Mouse (Mus musculus): ENCODE results near the gene Gcfc2. TPM values are rescaled to one million over a fixed set of nuclear protein-coding genes. Genes with fewer than 3 reads are reported as not detected.
A peak's percentile ranks its signal among the peaks of the same experiment; 100 is the strongest.

The Gcfc2 gene
- 1.7 and 2.0 TPM in 2 replicates for polyA plus RNA-seq (2015; fragmentation: Nextera tagmentation; extraction: Ambion mirVana)

DNA sequence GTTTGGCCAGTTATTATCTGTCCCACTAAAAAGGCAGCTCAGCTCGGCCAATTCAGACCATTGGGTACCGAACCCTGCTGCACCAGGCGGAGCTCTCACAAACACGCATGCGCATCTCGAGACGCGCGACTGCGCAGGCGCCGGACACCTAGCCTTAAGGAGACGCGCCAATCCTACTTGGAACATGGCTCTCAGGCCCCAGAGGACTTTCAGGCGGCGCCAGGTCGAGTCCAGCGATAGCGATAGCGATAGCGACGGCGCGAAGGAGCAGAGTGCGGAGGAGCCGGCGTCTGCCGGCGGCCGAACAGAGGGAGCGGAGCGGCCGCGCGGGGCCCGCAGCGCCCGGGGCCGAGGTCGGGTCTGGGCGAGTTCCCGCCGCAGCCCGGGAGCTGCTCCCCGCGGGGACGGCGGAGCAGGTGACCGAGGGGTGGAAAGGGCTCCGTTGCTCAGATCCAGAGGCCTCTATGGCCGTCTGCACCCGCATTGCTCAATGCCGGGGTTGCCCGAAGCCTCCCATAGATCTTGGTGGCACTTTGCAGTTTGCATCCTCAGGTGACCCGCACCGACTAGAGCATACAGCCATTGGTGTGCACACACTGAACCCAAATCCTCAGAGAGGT, at the start of gene Gcfc2:
TSS of gene Gcfc2 (plus strand) at position 147 of the 620 bp plus-strand sequence.
- Histone ChIP-seq H3K9me3 (ENCODE audit: low read length) (no peaks in the 10 kb centered on the region), H3K4me1 (ENCODE audit: insufficient read depth) (peaks cover 13% of the 10 kb centered on the region), H3K36me3 (replicated peaks; ENCODE audit: insufficient read depth, low read length) (peaks cover 19% of the 10 kb centered on the region), H3K9ac (replicated peaks) (peak within 1 kb of the TSS; percentile 92), H3K4me3 (ENCODE audit: low read depth, low read length) (peak within 1 kb of the TSS; percentile 93), H3K27ac (ENCODE audit: low read depth) (peak within 1 kb of the TSS; percentile 72), H3K27me3 (ENCODE audit: insufficient read depth, low read length) (no peaks in the 10 kb centered on the region), H3K4me2 (ENCODE audit: low read depth, low read length) (peak within 1 kb of the TSS; percentile 94)
- TF ChIP-seq EP300 (IDR thresholded peaks at IDR 0.05; ENCODE audit: low read depth) (no peak), CTCF (IDR thresholded peaks at IDR 0.05; ENCODE audit: low read depth) (no peak)
- peak; percentile 94 for DNase-seq
- ATAC-seq: peak; percentile 91
- under 1% methylated on average over 56 of the region's 56 CpGs for whole genome bisulfite sequencing (ENCODE audit: insufficient replicate concordance)

GRCm38 (mm10) chr6:81895678-81896230, 27.7 kb upstream of the Gcfc2 start:
- DNase-seq (no peak), ATAC-seq (0 out of 2 replicates have a peak, but pooled peaks have one; percentile 19)
- H3K9me3 ChIP-seq (ENCODE audit: low read length): no peaks in the 10 kb centered on the region
- H3K9ac ChIP-seq (replicated peaks): no peak overlapping the region
- H3K4me3 ChIP-seq (ENCODE audit: low read depth, low read length): no peak overlapping the region
- H3K27me3 ChIP-seq (ENCODE audit: insufficient read depth, low read length): no peaks in the 10 kb centered on the region
- 49% methylated on average over 3 of the region's 3 CpGs for WGBS (ENCODE audit: insufficient replicate concordance)
- no peak overlapping the region for H3K4me2 ChIP-seq (ENCODE audit: low read depth, low read length)
- no peaks in the 10 kb centered on the region for H3K4me1 ChIP-seq (ENCODE audit: insufficient read depth)
- TF ChIP-seq EP300 (IDR thresholded peaks at IDR 0.05; ENCODE audit: low read depth): no peak
- TF ChIP-seq CTCF (IDR thresholded peaks at IDR 0.05; ENCODE audit: low read depth): no peak
- H3K27ac ChIP-seq (ENCODE audit: low read depth): no peak overlapping the region
- H3K36me3 ChIP-seq (replicated peaks; ENCODE audit: insufficient read depth, low read length): no peaks in the 10 kb centered on the region

DNA sequence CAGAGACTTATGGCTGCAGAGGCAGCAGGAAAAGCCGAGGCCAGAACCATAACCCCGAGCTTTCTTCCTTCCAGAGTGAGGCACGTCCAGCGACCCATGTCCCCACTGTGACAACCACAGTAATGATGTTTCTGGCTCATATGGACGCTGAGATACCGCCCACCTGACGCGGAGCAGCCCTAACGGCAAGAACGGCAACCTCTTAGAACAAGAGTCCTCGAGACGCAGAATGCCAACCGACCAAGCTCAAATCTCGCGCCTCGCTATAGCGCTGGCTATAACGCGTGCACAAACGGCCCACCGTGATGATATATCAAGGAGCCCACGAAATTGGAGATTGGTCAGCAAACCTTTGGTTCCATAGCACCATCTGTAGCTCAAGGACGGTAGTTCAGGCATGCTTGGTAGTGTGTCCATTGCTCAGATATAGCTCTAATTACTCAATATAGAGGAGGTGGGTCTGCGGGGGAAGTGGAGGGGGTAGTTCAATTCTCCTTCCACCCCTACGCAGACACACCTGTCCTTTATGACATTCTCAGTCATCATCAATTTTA, 13.1 kb upstream of the Gcfc2 start:
- TF ChIP-seq EP300 (IDR thresholded peaks at IDR 0.05; ENCODE audit: low read depth) (no peak), CTCF (IDR thresholded peaks at IDR 0.05; ENCODE audit: low read depth) (no peak)
- WGBS (ENCODE audit: insufficient replicate concordance): 78% methylated on average over 25 of the region's 25 CpGs
- no peaks in the 10 kb centered on the region for H3K4me1 ChIP-seq (ENCODE audit: insufficient read depth)
- H3K9me3 ChIP-seq (ENCODE audit: low read length): no peaks in the 10 kb centered on the region
- H3K9ac ChIP-seq (replicated peaks): no peak overlapping the region
- DNase-seq (no peak), ATAC-seq (no peak)
- H3K4me3 ChIP-seq (ENCODE audit: low read depth, low read length): no peak overlapping the region
- no peak overlapping the region for H3K27ac ChIP-seq (ENCODE audit: low read depth)
- no peaks in the 10 kb centered on the region for H3K36me3 ChIP-seq (replicated peaks; ENCODE audit: insufficient read depth, low read length)
- no peak overlapping the region for H3K4me2 ChIP-seq (ENCODE audit: low read depth, low read length)
- no peaks in the 10 kb centered on the region for H3K27me3 ChIP-seq (ENCODE audit: insufficient read depth, low read length)

DNA sequence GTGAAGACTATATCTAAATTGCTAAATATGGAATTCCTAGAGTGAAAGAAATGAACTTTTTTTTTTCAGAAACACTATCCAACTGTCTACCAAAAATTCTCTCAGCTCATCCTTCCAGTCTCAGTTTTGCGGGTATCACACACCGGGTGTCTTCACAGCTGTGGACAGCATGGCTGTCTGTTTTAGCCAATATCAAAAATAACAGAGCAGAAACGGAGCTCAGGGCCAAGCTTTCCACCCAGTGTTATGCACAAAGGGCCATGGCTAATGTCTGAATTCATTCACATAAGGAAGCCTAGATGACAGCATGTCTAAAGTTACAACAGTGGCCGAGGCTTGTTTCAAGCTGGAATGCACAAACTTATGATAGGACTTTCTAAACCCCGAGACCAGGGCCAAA, 12.2 kb upstream of the Gcfc2 start:
- H3K27ac ChIP-seq (ENCODE audit: low read depth): no peak overlapping the region
- no peak for TF ChIP-seq CTCF (IDR thresholded peaks at IDR 0.05; ENCODE audit: low read depth)
- no peak for TF ChIP-seq EP300 (IDR thresholded peaks at IDR 0.05; ENCODE audit: low read depth)

DNA sequence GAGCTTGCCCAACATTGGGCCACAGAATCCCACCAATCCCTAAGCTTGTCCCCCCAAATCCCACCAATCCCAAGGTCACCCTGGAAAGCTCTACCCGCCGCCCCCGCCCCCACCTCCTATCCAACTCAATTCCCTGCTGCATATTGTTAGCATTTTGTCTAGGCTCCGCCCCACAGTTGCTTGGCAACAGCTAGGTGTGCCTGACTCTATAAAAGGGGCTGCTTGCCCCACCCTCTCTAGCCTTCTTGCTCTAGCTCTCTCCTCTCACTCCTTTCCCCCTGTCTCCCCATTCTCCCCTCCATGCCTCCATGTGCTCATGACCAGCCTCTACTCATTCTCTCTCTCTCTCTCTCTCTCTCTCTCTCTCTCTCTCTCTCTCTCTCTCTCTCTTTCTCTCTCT, 11.8 kb upstream of the Gcfc2 start:
- H3K4me1 ChIP-seq (ENCODE audit: insufficient read depth): no peaks in the 10 kb centered on the region
- H3K4me2 ChIP-seq (ENCODE audit: low read depth, low read length): no peak overlapping the region
- no peak overlapping the region for H3K4me3 ChIP-seq (ENCODE audit: low read depth, low read length)
- H3K27me3 ChIP-seq (ENCODE audit: insufficient read depth, low read length): no peaks in the 10 kb centered on the region
- ATAC-seq: no peak
- no peak overlapping the region for H3K9ac ChIP-seq (replicated peaks)
- no peak for DNase-seq
- TF ChIP-seq CTCF (IDR thresholded peaks at IDR 0.05; ENCODE audit: low read depth): no peak
- TF ChIP-seq EP300 (IDR thresholded peaks at IDR 0.05; ENCODE audit: low read depth): no peak
- whole genome bisulfite sequencing (ENCODE audit: insufficient replicate concordance): 72% methylated on average over 4 of the region's 4 CpGs
- no peaks in the 10 kb centered on the region for H3K36me3 ChIP-seq (replicated peaks; ENCODE audit: insufficient read depth, low read length)
- H3K27ac ChIP-seq (ENCODE audit: low read depth): no peak overlapping the region
- no peaks in the 10 kb centered on the region for H3K9me3 ChIP-seq (ENCODE audit: low read length)

More for the DNA sequence above, 12.2 kb upstream of the Gcfc2 start:
- H3K4me3 ChIP-seq (ENCODE audit: low read depth, low read length): no peak overlapping the region
- no peaks in the 10 kb centered on the region for H3K9me3 ChIP-seq (ENCODE audit: low read length)
- no peaks in the 10 kb centered on the region for H3K27me3 ChIP-seq (ENCODE audit: insufficient read depth, low read length)
- H3K4me2 ChIP-seq (ENCODE audit: low read depth, low read length): no peak overlapping the region
- no peak for ATAC-seq
- H3K4me1 ChIP-seq (ENCODE audit: insufficient read depth): no peaks in the 10 kb centered on the region
- H3K9ac ChIP-seq (replicated peaks): no peak overlapping the region
- H3K36me3 ChIP-seq (replicated peaks; ENCODE audit: insufficient read depth, low read length): no peaks in the 10 kb centered on the region
- no peak for DNase-seq
- WGBS (ENCODE audit: insufficient replicate concordance): 79% methylated on average over 5 of the region's 5 CpGs

- Histone ChIP-seq H3K27ac (ENCODE audit: low read depth) (no peak overlapping the region), H3K4me1 (ENCODE audit: insufficient read depth) (no peaks in the 10 kb centered on the region), H3K36me3 (replicated peaks; ENCODE audit: insufficient read depth, low read length) (no peaks in the 10 kb centered on the region), H3K9ac (replicated peaks) (no peak overlapping the region), H3K4me3 (ENCODE audit: low read depth, low read length) (no peak overlapping the region), H3K27me3 (ENCODE audit: insufficient read depth, low read length) (no peaks in the 10 kb centered on the region), H3K4me2 (ENCODE audit: low read depth, low read length) (no peak overlapping the region), H3K9me3 (ENCODE audit: low read length) (no peaks in the 10 kb centered on the region)
- no peak for TF ChIP-seq EP300 (IDR thresholded peaks at IDR 0.05; ENCODE audit: low read depth)
- no peak for TF ChIP-seq CTCF (IDR thresholded peaks at IDR 0.05; ENCODE audit: low read depth)
- ATAC-seq: no peak
- no peak for DNase-seq
- WGBS (ENCODE audit: insufficient replicate concordance): 62% methylated on average over 3 of the region's 3 CpGs
These were observed 11.3 kb upstream of the Gcfc2 start for GRCm38 (mm10) chr6:81912177-81912576.

Data from liver, postnatal 0 days (tissue).